ENCODE assay signal across 15 mouse cellular contexts in the genomic region with DNA sequence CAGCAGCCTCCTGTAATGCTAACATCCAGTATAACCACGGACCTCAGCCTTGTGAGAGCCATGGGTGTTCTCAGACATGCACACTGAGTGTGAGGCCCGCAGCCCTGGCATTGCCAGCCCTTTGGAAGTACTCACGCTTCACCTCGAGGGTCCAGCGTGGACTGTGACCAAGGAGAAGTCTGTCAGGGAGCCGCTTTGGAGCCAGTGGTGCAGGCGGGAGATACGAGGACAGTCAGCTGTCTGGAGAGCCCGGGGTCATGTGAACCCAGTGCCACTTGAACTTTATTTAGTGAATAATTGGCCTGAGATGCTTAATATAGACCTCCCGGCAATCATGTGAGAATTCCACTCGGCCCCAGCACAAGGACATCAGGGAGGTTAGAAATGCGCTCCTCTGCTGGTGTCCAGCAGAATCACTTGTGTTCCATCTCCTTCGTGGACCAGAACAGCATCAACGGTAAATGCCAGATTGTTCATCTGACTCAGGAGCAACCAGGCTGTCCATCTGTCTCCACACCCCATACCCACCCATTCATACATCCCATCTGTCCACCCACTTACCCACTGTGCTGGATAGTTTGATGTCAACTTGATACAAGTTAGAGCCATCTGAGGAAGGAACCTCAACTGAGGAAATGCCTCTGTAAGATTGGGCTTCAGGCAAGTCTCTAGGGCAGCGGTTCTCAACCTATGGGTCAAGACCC. TPM values are rescaled to one million over a fixed set of nuclear protein-coding genes. Genes with fewer than 3 reads are reported as not detected.
A peak's percentile ranks its signal among the peaks of the same experiment; 100 is the strongest.
DNase-seq lines count a peak whose midpoint lies in the region; ATAC-seq and TF ChIP-seq lines count a peak whose summit lies in the region.
"Had no signal": no experiment of that assay in that cellular context is flagged by ENCODE, and none has a peak within 500 bp of the region (broad histone marks: within the 10 kb centered on the region; RNA-seq: fewer than 3 reads in every experiment).

No protein-coding gene starts in this region.

- peak in 1 of 2 experiments; percentile 57 for DNase-seq in cerebellum, adult 2 months
- DNase-seq in kidney, adult 9 months, result peak; percentile 93
- no peak for DNase-seq in adrenal gland, postnatal 14 days
- no peak for DNase-seq in cerebellum, postnatal 36 days
- DNase-seq: adrenal gland, postnatal 10 days; cerebellum, adult 11 months; layer of hippocampus, postnatal 36 days; right cerebral cortex, postnatal 4 days; thymus, postnatal 25 days had no signal

- peak overlapping the region; percentile 29 for H3K4me2 ChIP-seq in heart, embryonic 13.5 days
- no peak overlapping the region for H3K4me2 ChIP-seq in forebrain, embryonic 15.5 days (replicated peaks)
- H3K4me2 ChIP-seq: liver, embryonic 15.5 days had no signal

- WGBS in cerebellum, adult 2 months, result 44% methylated on average over 15 of the region's 15 CpGs
- WGBS in heart, embryonic 13.5 days, result 57% methylated on average over 15 of the region's 15 CpGs
- 90% methylated on average over 15 of the region's 15 CpGs for whole genome bisulfite sequencing in forebrain, embryonic 15.5 days

- no peak for TF ChIP-seq CTCF in cerebellum, adult 2 months (IDR thresholded peaks at IDR 0.05; ENCODE audit: borderline replicate concordance, insufficient read depth, low read depth, low read length)
- no peak for TF ChIP-seq CTCF in E14TG2a.4 (conservative IDR thresholded peaks at IDR 0.05; ENCODE audit: low read length)

- no peaks in the 10 kb centered on the region for H3K9me3 ChIP-seq in E14TG2a.4 (ENCODE audit: low read length)
- H3K9me3 ChIP-seq in heart, embryonic 13.5 days, result no peaks in the 10 kb centered on the region
- no peaks in the 10 kb centered on the region for H3K9me3 ChIP-seq in forebrain, embryonic 15.5 days
- H3K9me3 ChIP-seq: embryonic facial prominence, embryonic 10.5 days; liver, embryonic 15.5 days had no signal

- no peak for ATAC-seq in cerebellum, adult (ENCODE audit: insufficient number of reproducible peaks, low FRiP score, low TSS enrichment)
- peak; percentile 3; the same call in 1 of the 2 replicates for ATAC-seq in heart, embryonic 13.5 days (ENCODE audit: extremely low read depth, insufficient number of reproducible peaks, low FRiP score, low TSS enrichment)
- ATAC-seq in forebrain, embryonic 15.5 days (replicated peaks), result no peak

- H3K27me3 ChIP-seq in cerebellum, adult 2 months (ENCODE audit: control insufficient read depth, insufficient read depth, low read length), result no peaks in the 10 kb centered on the region
- H3K27me3 ChIP-seq in E14TG2a.4 (ENCODE audit: insufficient read depth, low read length), result no peaks in the 10 kb centered on the region
- no peaks in the 10 kb centered on the region for H3K27me3 ChIP-seq in heart, embryonic 13.5 days (replicated peaks)
- H3K27me3 ChIP-seq in forebrain, embryonic 15.5 days, result no peaks in the 10 kb centered on the region
- H3K27me3 ChIP-seq: liver, embryonic 15.5 days had no signal

- peaks cover 18% of the 10 kb centered on the region for H3K36me3 ChIP-seq in E14TG2a.4 (ENCODE audit: insufficient read depth, low read length)
- 0 out of 2 replicates have a peak, but pooled peaks cover 9% of the 10 kb centered on the region for H3K36me3 ChIP-seq in heart, embryonic 13.5 days
- no peaks in the 10 kb centered on the region for H3K36me3 ChIP-seq in forebrain, embryonic 15.5 days
- H3K36me3 ChIP-seq: embryonic facial prominence, embryonic 10.5 days; liver, embryonic 15.5 days had no signal

- no peak for TF ChIP-seq POLR2A in cerebellum, adult 2 months (IDR thresholded peaks at IDR 0.05; ENCODE audit: borderline replicate concordance, insufficient read depth, low read length)

- peak overlapping the region; percentile 73 for H3K9ac ChIP-seq in heart, embryonic 13.5 days
- no peak overlapping the region for H3K9ac ChIP-seq in forebrain, embryonic 15.5 days (replicated peaks)
- H3K9ac ChIP-seq: liver, embryonic 15.5 days had no signal

- H3K4me1 ChIP-seq in cerebellum, adult 2 months (ENCODE audit: control insufficient read depth, insufficient read depth, low read length), result peaks cover 36% of the 10 kb centered on the region
- H3K4me1 ChIP-seq in E14TG2a.4 (replicated peaks; ENCODE audit: low read depth, low read length), result peaks cover 99% of the 10 kb centered on the region
- H3K4me1 ChIP-seq in heart, embryonic 13.5 days, result peaks cover 90% of the 10 kb centered on the region
- peaks cover 26% of the 10 kb centered on the region for H3K4me1 ChIP-seq in forebrain, embryonic 15.5 days

- no peak overlapping the region for H3K4me3 ChIP-seq in cerebellum, adult 2 months (replicated peaks; ENCODE audit: insufficient read depth, low read depth, low read length)
- H3K4me3 ChIP-seq in E14TG2a.4 (replicated peaks; ENCODE audit: low read length), result peak overlapping the region; percentile 45
- no peak overlapping the region for H3K4me3 ChIP-seq in heart, embryonic 13.5 days
- H3K4me3 ChIP-seq in forebrain, embryonic 15.5 days, result no peak overlapping the region
- H3K4me3 ChIP-seq: embryonic facial prominence, embryonic 10.5 days; liver, embryonic 15.5 days had no signal

- peak overlapping the region; percentile 51 for H3K27ac ChIP-seq in cerebellum, adult 2 months (ENCODE audit: insufficient read depth, low read length)
- H3K27ac ChIP-seq in heart, embryonic 13.5 days (replicated peaks), result peak overlapping the region; percentile 94
- no peak overlapping the region for H3K27ac ChIP-seq in forebrain, embryonic 15.5 days (replicated peaks)
- H3K27ac ChIP-seq: embryonic facial prominence, embryonic 10.5 days; liver, embryonic 15.5 days had no signal

RNA-seq across cellular contexts. Expression of a gene that starts 48.3 kb away (rescaled TPM):
- 103 TPM in 2 replicates for polyA plus RNA-seq in cerebellum, adult 2 months (2012; rRNA removed)
- 30.4 and 32.2 TPM in 2 replicates for polyA plus RNA-seq in heart, embryonic 13.5 days (2015; fragmentation: Nextera tagmentation; extraction: Ambion mirVana)
- total RNA-seq in adrenal gland, postnatal 14 days (2021), result 83.1 and 84.0 TPM in 2 replicates
- 75.8 and 78.7 TPM in 2 replicates for polyA plus RNA-seq in forebrain, embryonic 15.5 days (2015; fragmentation: Nextera tagmentation; extraction: Ambion mirVana)
